Mouse (Mus musculus) megakaryocyte-erythroid progenitor cell, adult 5-6 weeks (primary cell): Measurements from ENCODE around the gene 4930404N11Rik. TPM values are rescaled to one million over a fixed set of nuclear protein-coding genes. Genes with fewer than 3 reads are reported as not detected.

Experiments
- ATAC-seq: replicated peaks from 2 replicates; pipeline ENCODE4 v1.8.0; 2016; ENCODE audit warnings: mild to moderate bottlenecking, inconsistent platforms; ENCODE audit not compliant: severe bottlenecking, poor library complexity, low FRiP score, low TSS enrichment
- total RNA-seq, 2 experiments: library from RNA; stranded (forward) in 1 of 2; stranded (reverse) in 1 of 2; fragments of 200-1000, 215-1000 nt in 1 of 2; fragments of >200 nt in 1 of 2; fragmentation: Nextera tagmentation in 1 of 2; gene quantifications; 2 replicates each; pipeline ENCODE4 v1.2.3; 2014 to 2017

Gene 4930404N11Rik
- total RNA-seq, 2 experiments from 2014 or later = 0.70 TPM; not detected in 1

GRCm38 (mm10) chr10:81340551-81341332 is 24.9 kb downstream of the 4930404N11Rik start:
- ATAC-seq = 0 out of 2 replicates have a peak, but pooled peaks have one; percentile 14

DNA sequence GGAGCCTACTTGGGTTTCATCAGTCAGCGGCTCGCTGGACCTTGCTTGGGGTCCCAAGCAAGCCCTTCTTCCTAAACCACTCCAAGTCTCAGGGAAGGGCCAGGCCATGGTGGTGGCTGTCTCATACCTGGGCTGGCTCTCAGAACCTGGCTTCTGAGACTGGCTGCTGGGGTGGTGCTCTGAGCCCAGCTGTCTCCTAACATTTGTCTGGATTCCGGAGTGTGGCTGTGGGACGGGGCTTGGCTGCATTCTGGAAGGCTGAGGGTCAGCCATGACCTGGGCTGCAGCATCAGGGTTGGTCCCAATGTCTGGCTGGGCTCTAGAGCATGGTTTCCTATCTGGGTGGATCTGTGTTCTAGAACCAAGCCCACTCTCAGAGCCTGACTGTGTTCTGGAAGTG is 29.1 kb downstream of the 4930404N11Rik start:
- no peak for ATAC-seq

DNA sequence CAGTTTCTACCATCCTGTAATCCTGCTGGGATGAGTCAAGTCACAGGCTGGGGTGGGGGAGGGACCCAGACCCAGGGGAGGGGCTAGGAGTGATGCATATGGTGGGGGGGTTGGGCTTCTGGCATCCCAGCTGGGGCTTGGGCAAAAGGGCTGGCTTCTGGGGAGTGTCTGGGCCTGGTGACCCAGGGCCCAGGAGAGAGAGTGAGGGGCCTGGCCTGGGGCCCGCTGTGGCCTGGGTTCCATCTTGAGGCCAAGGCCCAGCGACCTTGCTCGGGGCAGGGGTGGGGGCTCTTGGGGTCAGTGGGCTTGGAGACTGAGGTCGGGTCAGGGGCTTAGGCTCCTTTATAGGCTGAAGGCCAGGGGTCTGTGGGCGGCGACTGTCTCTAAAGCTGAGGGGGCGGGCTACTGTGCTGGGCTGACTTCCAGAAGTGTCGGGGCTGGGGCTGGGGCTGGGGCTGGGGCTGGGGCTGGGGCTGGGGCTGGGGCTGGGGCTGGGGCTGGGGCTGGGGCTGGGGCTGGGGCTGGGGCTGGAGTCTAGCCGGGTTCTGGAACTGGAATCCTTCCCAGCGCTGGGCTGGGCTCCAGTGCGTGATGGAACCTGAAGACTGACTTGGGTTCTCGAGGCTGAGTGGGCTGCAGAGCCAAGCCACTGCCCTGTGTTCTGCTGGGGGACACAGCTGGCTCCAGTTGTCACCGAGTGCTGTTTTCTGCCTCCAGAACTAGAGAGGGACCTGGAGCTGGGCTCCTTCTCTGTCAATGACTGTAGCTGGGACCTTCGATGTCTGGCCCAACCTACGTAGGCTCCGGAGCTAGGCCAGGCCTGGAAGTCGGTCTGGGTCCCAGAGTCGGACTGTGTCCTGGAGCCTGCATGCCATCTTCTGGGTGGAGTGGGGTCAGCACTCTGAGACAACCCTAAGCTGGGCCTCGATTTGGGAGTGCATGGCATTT is 29.9 kb downstream of the 4930404N11Rik start:
- ATAC-seq = no peak

DNA sequence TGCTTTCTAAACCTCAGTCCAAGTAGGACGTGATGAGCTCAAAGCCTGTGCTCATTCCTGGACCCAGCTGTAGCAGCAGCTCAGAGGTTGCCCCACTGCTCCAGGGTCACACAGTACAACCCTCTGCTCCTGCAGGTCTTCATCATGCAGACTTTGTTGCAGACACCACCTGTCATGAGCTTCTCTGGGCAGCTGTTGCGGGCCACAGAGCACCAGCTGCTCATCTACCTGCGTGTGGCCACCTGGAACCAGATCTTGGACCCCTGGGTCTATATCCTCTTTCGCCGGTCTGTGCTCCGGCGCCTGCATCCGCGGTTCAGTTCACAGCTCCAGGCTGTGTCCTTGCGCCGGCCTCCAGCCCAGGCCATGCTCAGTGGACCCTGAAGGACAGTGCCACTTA is 31.3 kb downstream of the 4930404N11Rik start:
- ATAC-seq = no peak

GRCm38 (mm10) chr10:81332277-81332676 is 33.3 kb downstream of the 4930404N11Rik start:
- no peak for ATAC-seq

- no peak for ATAC-seq
Measured at GRCm38 (mm10) chr10:81330007-81330406, 35.6 kb downstream of the 4930404N11Rik start.

GRCm38 (mm10) chr10:81329194-81329975 is 36.2 kb downstream of the 4930404N11Rik start:
- no peak for ATAC-seq

GRCm38 (mm10) chr10:81328386-81328785 is 37.2 kb downstream of the 4930404N11Rik start, which contains the start of gene Tbxa2r:
Gene Tbxa2r (plus strand): TSS chr10:81328731.
- peak; percentile 41; the same call in 1 of the 2 replicates for ATAC-seq

DNA sequence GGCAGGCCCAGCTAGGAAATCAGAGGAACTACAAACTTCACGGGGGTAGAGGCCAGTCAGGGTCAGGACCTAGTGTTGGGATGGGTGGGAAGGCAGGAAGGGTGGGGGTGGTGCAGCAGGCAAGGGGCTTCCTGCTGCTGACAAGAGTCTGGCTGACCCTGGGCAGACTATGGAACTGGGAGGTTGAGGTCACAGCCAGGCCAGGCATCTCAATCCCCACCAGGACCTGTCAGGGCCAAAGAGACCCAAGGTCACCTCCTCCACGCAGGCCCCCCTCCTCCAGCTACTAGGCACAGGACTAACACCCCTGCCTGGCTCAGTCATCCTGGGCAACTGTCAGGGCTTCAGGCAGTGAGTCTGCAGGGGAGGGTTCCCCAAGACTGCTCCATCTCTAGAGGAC is 37.7 kb downstream of the 4930404N11Rik start:
- ATAC-seq = 0 out of 2 replicates have a peak, but pooled peaks have one; percentile 6

- ATAC-seq = no peak
Measured at GRCm38 (mm10) chr10:81326858-81327257, 38.8 kb downstream of the 4930404N11Rik start.

- no peak for ATAC-seq
Measured at GRCm38 (mm10) chr10:81325781-81326180, 39.8 kb downstream of the 4930404N11Rik start.

DNA sequence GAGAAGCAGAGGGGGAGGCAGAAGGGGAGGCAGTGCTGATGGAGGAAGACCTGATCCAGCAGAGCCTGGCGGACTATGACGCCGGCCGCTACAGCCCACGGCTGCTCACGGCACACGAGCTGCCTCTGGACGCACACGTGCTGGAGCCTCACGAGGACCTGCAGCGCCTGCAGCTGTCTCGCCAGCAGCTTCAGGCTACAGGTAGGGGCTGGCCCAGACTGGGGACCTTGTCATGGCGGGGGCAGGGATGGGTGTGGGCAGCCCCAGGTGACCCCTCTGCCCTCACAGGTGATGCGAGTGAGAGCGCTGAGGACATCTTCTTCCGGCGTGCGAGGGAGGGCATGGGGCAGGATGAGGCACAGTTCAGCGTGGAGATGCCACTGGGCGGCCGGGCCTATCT is 40.4 kb downstream of the 4930404N11Rik start:
- ATAC-seq = no peak

DNA sequence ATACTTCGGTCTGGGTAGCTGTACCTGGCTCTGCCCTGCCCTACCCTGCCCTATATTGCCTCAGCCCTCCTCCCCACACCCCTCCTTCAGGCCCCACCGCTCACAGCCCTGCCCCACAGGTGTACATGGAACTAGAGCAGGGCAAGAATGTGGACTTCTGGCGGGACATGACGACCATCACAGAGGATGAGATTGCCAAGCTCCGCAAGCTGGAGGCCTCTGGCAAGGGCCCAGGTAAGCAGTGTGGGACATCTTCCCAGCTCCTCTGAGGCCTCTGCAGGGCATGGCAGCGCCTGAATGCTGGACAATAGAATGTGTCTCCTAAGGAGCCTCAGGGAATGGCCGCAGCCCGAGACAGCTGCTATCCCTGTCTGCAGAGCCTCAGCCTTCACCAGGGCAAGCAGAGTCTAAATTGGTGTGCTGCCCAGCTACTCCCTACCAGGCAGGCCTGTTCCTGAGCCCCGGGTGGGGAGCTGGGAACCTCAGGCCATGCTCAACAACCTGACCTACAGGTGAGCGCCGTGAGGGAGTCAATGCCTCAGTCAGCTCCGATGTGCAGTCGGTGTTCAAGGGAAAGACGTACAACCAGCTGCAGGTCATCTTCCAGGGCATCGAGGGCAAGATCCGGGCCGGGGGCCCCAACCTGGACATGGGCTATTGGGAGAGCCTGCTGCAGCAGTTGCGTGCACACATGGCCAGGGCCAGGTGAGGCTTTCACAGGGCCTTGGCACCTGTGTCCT is 41.7 kb downstream of the 4930404N11Rik start:
- ATAC-seq = no peak

- no peak for ATAC-seq
Measured at GRCm38 (mm10) chr10:81323141-81323775, 42.4 kb downstream of the 4930404N11Rik start.

- no peak for ATAC-seq
Measured at GRCm38 (mm10) chr10:81322444-81322843, 43.2 kb downstream of the 4930404N11Rik start.

GRCm38 (mm10) chr10:81321436-81321835 is 44.2 kb downstream of the 4930404N11Rik start:
- no peak for ATAC-seq

- ATAC-seq = peak; percentile 75
Measured at GRCm38 (mm10) chr10:81320550-81321347, 44.9 kb downstream of the 4930404N11Rik start, which contains the start of gene Cactin. Gene Cactin (plus strand): TSS chr10:81321103.
